Mouse (Mus musculus) ES-Bruce4 (cell line): ENCODE measurements around the gene Hivep3. TPM values are rescaled to one million over a fixed set of nuclear protein-coding genes. Genes with fewer than 3 reads are reported as not detected.
A peak's percentile ranks its signal among the peaks of the same experiment; 100 is the strongest.

Experiments
- H3K27ac ChIP-seq: 2 replicates; pipeline ENCODE4 v1.5.1; 2012; ENCODE audit warnings: low read length, inconsistent platforms; ENCODE audit not compliant: insufficient read depth
- H3K27me3 ChIP-seq: 2 replicates; pipeline ENCODE4 v1.6.1; 2012; ENCODE audit warnings: mild to moderate bottlenecking, low read length, inconsistent platforms; ENCODE audit not compliant: control insufficient read depth, poor library complexity, insufficient read depth, severe bottlenecking
- H3K36me3 ChIP-seq: 2 replicates; pipeline ENCODE4 v1.6.1; 2012; ENCODE audit warnings: inconsistent platforms, mild to moderate bottlenecking, low read length, moderate library complexity; ENCODE audit not compliant: control insufficient read depth, poor library complexity, insufficient read depth, severe bottlenecking
- H3K4me1 ChIP-seq: one replicate; pipeline ENCODE4 v1.8.1; 2011; ENCODE audit warnings: low read length; ENCODE audit not compliant: control insufficient read depth, insufficient read depth
- H3K4me3 ChIP-seq: 2 replicates; pipeline ENCODE4 v1.5.1; 2011; ENCODE audit warnings: low read depth, mild to moderate bottlenecking, low read length
- H3K9ac ChIP-seq: 2 replicates; pipeline ENCODE4 v1.6.1; 2012; ENCODE audit warnings: low read depth, mild to moderate bottlenecking, inconsistent platforms; ENCODE audit not compliant: poor library complexity, severe bottlenecking
- H3K9me3 ChIP-seq: replicated peaks from 2 replicates; pipeline ENCODE4 v1.6.1; 2012; ENCODE audit warnings: mild to moderate bottlenecking, low read length, inconsistent platforms; ENCODE audit not compliant: control insufficient read depth, poor library complexity, insufficient read depth, severe bottlenecking
- CTCF ChIP-seq: IDR thresholded peaks from one replicate; pipeline ENCODE4 v1.8.1; 2011; ENCODE audit warnings: low read depth, low read length
- EP300 ChIP-seq: IDR thresholded peaks from 2 replicates; pipeline ENCODE4 v1.6.1; 2011; ENCODE audit warnings: low read depth, low read length; ENCODE audit not compliant: insufficient read depth
- POLR2A ChIP-seq: IDR thresholded peaks from one replicate; pipeline ENCODE4 v1.8.1; 2011; ENCODE audit warnings: low read length; ENCODE audit not compliant: insufficient read depth
- polyA plus RNA-seq: library from polyadenylated mRNA; stranded (reverse); fragments of >200 nt; gene quantifications from 2 replicates; pipeline ENCODE4 v1.2.4, GENCODE M21; 2011; ENCODE audit warnings: low read depth; ENCODE audit not compliant: missing spikeins, insufficient read depth, insufficient read length

Gene Hivep3
- polyA plus RNA-seq, 1 experiment = 0.79 TPM

DNA sequence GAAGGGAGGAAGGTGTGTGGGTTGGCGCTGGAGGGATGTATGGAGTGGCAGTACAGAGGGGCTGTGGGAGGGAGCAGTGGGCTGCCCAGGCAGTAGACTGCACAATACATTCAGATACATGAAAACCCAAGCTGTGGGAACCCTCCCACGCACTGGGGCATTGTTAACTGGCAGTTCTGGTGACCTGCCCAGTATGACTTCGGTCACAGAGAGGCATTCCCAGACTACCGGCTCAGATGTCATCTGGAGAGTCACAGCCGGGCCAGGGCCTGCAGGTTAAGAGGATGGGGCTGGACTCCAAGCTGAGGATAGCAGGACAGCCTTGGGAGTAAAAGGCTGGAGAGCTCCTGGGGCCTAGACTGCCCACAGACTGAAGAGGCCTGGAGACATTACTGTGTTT is 265.3 kb downstream of the Hivep3 start:
- Histone ChIP-seq H3K27me3 (no peaks in the 10 kb centered on the region), H3K36me3 (no peaks in the 10 kb centered on the region), H3K9me3 (no peaks in the 10 kb centered on the region), H3K4me3 (no peak overlapping the region), H3K4me1 (no peaks in the 10 kb centered on the region), H3K9ac (no peak overlapping the region), H3K27ac (no peak overlapping the region)
- TF ChIP-seq POLR2A = no peak
- no peak for TF ChIP-seq CTCF
- TF ChIP-seq EP300 = no peak

DNA sequence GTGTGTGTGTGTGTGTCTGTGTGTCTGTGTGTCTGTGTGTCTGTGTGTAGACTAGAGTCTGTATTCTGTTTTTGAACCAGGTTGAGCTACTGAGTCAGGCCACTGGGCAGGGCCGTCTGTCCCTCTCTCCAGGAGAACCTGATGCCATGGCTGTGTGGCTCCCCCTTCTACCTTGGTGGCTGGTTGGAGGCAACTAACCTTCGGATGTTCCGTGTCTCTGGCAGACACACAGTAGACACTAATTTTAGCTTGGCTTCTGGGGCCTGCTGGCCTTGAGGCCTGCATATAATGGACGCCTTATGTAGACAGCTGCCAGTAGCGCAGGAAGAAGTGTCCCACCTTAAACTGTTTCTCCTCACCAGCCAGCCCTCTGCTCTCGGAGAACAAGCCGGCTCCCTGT is 267.3 kb downstream of the Hivep3 start:
- Histone ChIP-seq H3K9ac (no peak overlapping the region), H3K27ac (no peak overlapping the region), H3K36me3 (no peaks in the 10 kb centered on the region), H3K27me3 (no peaks in the 10 kb centered on the region), H3K4me1 (no peaks in the 10 kb centered on the region), H3K4me3 (no peak overlapping the region), H3K9me3 (no peaks in the 10 kb centered on the region)
- TF ChIP-seq CTCF = no peak
- no peak for TF ChIP-seq EP300

DNA sequence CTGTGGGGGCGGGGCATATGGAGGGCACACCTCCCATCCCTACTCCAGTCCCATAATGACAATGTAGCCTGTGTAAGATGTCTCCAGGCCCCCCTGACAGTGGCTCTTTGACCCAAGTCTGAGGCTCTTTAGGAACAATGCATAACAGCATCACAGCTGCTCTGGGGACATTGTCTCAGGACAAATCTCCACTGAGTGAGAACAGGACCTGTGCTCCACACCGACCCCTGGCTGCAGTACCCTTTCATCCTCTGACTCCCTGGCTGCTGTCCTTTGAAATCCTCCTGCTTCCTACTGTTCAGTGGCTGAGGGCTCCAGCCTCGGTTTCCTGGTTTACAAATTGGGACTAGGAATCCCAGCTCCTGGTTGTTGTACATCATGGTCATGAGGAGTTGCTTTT is 269.4 kb downstream of the Hivep3 start:
- H3K9me3 ChIP-seq = no peaks in the 10 kb centered on the region
- H3K36me3 ChIP-seq = no peaks in the 10 kb centered on the region
- peak; percentile 37 for TF ChIP-seq CTCF
- no peak for TF ChIP-seq EP300
- H3K4me3 ChIP-seq = no peak overlapping the region
- H3K4me1 ChIP-seq = no peaks in the 10 kb centered on the region
- H3K27ac ChIP-seq = no peak overlapping the region
- no peaks in the 10 kb centered on the region for H3K27me3 ChIP-seq
- H3K9ac ChIP-seq = no peak overlapping the region

DNA sequence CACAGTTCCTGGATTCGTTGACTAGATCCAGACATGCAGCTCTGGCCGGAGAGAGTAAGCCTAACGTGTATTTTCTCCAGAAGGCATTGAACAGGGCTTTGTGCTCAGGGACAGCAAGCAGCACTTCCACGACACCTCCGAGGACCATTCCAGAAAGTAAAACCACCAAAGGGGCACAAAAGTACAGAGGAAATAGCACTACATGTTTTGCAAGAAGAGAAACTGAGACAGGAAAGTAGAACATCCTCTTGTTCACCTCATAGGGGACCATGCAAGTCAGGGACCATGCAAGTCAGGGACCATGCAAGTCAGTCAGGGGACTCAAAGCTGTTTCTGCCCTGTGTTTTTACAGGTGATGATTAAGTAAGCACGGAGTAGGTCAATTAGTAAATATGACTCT is 272.5 kb downstream of the Hivep3 start:
- H3K36me3 ChIP-seq = no peaks in the 10 kb centered on the region
- no peak overlapping the region for H3K27ac ChIP-seq
- H3K4me1 ChIP-seq = no peaks in the 10 kb centered on the region
- H3K9me3 ChIP-seq = no peaks in the 10 kb centered on the region
- H3K9ac ChIP-seq = no peak overlapping the region
- TF ChIP-seq CTCF (no peak), EP300 (no peak), POLR2A (no peak)
- H3K27me3 ChIP-seq = no peaks in the 10 kb centered on the region
- H3K4me3 ChIP-seq = no peak overlapping the region

DNA sequence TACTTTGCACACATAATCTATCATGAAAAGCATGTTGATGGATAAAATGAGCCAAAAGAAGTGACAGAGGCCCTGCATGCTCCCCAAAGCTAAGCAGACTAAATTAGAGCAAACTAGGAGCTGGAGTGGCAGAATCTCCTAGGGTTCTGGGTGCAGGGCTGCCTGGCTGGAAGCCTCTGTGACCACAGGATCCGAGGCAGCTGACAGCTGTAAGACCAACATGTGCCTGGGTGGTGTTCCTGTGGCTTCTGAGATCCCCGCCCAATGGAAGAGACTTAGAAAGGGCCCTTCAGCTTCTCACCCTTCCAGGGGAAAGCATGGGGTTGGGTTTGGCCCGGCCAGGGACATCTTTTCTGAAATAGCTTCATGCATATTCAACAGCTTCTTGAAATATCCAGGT is 274.3 kb downstream of the Hivep3 start:
- Histone ChIP-seq H3K27me3 (no peaks in the 10 kb centered on the region), H3K4me3 (no peak overlapping the region), H3K9ac (no peak overlapping the region)

DNA sequence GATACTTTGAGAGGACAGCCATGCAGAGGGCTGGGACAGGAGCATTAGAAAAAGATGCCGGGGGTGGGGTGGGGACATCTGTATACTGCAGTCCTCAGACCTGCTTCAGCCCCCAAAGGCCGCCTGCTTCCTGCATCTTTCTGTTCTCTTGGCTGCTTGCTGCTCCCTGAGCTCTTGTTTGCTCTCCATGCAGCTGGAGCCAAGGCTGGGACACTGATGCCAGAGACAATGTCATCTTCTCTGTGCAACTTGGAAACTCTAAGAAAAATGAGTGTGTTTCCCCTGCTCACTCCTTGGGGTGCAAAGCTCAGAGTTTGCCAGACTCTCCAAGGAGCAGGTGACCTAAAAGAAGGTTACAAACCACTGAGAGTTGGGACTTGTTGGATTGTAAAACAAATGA is 275.6 kb downstream of the Hivep3 start:
- H3K27ac ChIP-seq = no peak overlapping the region
- no peaks in the 10 kb centered on the region for H3K27me3 ChIP-seq
- no peaks in the 10 kb centered on the region for H3K9me3 ChIP-seq
- H3K4me1 ChIP-seq = no peaks in the 10 kb centered on the region
- H3K9ac ChIP-seq = no peak overlapping the region
- TF ChIP-seq CTCF (no peak), POLR2A (no peak), EP300 (no peak)
- H3K36me3 ChIP-seq = no peaks in the 10 kb centered on the region
- H3K4me3 ChIP-seq = no peak overlapping the region

More for the DNA sequence above, 274.3 kb downstream of the Hivep3 start:
- no peaks in the 10 kb centered on the region for H3K9me3 ChIP-seq
- TF ChIP-seq EP300 (no peak), CTCF (no peak), POLR2A (no peak)
- no peaks in the 10 kb centered on the region for H3K36me3 ChIP-seq
- no peaks in the 10 kb centered on the region for H3K4me1 ChIP-seq
- H3K27ac ChIP-seq = no peak overlapping the region
